Mouse (Mus musculus): ENCODE data around the gene Pex26.

Gene Pex26

DNA sequence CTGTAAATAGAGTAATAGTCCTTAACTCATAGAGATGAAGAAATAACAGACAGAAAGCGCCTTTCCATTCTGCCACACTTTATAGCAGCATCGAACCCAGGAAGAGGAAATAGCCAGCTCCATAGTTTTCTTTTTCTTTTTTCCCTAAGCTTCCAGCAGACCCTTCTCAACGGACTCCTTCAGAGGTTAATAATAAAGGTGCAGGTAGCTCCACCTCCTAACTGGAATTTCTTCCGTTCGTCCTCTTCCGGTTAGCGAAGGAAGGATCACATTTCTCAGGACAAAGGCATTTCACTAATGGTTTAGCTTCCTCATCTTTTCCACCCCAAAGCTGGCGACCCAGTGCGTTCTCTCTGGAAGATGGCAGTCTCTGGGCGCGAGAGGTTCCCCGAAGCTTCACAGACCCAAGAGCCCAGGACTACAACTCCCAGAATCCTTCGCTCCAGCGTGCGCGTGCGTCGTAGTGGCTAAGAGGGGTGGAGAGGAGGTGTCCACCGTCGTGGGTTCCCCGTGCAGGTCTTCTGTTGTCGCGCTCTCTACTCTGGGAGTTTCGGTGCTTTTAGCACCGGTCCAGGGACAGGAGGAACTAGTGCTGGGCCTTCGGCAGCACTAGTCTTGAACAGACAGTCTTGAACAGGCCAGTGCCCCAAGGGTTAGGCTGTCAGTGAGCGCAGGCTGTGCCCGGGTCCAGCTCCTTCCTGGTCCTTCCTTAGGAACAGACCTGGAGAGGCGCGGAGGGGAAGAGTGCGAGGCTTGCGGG lies at the start of gene Pex26:
TSS of gene Pex26 (plus strand) at position 254 of the 760 bp plus-strand sequence.
- peak; percentile 92 to 93 for DNase-seq

DNA sequence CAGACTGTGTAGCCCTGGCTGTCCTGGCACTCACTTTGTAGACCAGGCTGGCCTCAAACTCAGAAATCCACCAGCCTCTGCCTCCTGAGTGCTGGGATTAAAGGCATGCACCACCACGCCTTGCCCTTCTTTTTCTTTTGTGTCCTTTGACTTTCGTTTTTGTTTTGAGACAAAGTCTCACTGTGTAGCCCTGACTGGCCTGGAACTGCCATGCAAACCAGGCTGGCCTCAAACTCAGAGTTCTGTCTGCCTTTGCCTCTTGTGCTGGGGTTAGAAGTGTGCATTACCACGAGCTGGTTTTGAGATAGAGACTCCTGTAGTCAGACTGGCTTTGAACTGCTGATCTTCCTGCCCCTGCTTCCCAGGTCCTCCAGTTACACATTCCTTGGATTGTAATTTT lies 49.2 kb upstream of the Pex26 start:
- no peak for DNase-seq

DNA sequence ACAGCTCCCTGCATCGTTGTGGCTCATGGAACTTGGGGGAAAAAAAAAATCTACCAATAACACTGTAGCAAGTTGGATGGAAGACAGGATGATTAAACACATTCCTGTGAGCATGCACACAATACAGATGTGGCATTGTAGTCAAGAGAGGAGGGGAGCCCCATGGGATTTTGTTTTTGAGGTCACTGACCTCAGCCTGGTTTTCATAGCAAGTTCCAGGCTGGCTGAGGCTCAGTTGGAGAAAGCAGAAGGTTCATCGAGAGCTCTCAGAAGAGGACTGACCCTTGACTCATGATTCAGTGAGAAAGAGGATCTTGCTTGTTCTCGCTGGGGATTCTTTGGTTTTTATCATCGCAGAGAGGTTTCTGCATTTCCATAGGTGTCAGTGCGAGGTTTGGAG lies 48.6 kb upstream of the Pex26 start:
- no peak for DNase-seq

DNA sequence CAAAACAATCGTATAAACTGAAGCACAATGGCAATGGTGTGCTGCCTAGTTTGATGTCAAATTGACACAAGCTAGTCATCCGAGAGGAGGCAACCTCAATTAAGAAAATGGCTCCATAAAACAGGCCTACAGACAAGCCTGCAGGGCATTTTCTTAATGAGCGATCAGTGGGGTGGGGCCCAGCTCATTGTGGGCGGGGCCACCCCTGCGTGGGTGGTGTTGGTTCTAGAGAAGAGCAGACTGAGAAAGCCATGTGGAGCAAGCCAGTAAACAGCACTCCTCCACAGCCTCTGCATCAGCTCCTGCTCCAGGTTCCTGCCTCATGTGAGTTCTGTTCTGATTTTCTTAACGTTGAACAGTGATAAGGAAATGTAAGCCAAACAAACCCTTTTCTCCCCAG lies 46.2 kb upstream of the Pex26 start:
- DNase-seq = no peak

DNA sequence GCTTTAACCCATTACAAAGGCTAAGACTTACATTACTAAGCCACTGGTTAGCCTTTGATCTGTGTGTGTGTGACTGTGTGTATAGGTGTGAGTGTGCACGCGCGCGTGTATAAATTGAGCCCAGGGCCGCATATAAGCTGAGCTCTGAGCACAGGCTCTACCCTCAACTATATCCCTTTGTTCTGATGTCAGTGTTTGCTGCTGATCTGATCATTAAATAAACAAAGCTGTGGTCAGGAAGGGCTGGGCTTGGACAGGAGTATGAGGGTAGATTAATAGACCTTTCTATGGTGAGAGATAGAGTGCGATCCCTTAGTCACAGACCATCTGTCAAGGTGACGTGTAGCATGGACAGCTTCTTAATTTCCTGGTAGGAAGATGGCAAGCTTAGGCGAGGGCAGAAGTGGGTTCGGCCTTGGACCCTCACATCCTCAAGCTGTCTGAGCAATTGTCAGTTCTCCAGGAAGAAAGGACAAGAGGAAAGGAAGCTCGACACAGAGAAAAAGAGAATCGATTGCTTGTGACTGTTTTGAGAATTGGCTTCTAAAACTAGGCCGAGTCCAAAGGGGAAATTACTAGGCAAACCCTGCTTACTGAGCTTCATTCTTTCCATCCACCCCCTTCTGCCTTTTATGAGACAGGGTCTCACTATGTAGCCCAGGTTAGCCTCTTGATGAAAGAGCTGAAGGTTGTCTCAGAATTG lies 45.0 kb upstream of the Pex26 start:
- no peak for DNase-seq

DNA sequence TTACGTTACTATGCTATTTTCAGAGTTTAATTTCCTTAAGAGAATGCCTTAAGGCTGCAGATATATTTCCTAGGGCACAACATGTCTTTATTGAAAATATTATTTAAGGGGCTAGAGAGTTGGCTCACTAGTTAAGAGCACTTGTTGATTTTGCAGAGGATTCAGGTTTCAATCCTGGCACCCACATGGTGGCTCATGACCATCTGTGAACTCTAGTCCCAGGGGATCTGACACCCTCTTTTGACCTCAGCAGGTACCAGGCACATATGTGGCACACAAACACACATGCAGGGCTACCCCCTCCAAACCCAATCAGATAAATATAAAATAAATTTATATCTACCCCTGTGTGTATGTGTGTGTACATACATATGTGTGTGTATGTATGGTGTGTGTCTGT lies 44.2 kb upstream of the Pex26 start:
- no peak for DNase-seq

DNA sequence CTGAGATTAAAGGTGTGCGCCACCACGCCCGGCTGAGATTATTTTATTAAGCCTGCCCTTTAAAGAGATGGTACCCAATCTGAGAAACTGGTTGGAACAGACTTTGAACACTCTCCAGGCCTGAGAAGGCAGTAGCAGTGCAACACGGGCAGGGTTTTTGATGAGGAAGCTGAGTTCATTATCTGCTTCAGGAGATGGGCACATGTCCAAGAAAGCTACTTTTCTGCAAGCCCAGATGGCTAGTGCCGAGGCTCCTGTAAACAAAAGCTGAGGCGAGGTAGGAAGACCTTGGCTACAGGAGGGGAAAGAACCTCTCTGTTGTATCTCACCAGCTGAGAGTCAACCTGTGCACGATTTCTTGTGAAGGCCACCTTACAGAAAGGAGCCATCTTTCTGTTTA lies 41.2 kb upstream of the Pex26 start:
- DNase-seq = no peak

DNA sequence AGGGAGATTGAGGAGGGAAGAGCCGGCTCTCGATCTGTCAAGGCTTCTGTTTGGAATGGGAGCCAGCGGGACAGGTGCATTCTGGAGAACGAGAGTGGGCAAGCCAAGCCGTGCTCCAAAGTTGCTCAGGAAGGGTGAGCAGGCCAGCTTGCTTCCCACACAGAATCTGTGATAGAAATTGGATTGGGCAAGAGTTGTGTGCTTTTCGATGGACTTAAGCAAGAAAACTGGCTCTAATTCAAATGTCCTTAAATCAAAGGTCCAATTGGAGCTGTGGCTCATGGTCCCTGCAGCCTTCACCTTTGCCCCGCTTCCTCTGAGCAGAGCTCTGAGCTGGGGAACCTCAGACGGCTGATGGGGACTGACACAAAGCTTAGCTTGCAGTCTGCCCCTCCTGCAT lies 40.0 kb upstream of the Pex26 start:
- DNase-seq = peak; percentile 75 to 91

DNA sequence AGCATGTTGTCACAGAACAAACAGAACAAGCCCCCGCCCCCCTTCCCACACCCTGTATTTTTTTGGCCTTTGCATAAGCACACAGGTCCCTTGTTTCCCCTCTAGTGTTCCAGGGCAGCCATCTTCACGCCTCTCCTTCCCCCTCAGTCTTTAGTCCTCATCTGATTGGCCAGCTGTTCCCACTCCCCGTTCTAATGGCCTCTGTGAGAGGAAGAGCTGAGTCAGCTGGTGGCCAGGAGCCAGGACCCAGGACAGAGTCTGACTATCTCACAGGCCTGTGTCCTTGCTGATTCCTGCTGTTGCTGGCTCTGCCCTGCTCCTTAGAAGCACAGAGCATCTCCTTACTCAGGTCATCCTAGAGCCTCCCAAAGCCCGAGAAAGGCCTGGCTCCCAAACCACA lies 39.4 kb upstream of the Pex26 start:
- DNase-seq = peak; percentile 86 to 94

DNA sequence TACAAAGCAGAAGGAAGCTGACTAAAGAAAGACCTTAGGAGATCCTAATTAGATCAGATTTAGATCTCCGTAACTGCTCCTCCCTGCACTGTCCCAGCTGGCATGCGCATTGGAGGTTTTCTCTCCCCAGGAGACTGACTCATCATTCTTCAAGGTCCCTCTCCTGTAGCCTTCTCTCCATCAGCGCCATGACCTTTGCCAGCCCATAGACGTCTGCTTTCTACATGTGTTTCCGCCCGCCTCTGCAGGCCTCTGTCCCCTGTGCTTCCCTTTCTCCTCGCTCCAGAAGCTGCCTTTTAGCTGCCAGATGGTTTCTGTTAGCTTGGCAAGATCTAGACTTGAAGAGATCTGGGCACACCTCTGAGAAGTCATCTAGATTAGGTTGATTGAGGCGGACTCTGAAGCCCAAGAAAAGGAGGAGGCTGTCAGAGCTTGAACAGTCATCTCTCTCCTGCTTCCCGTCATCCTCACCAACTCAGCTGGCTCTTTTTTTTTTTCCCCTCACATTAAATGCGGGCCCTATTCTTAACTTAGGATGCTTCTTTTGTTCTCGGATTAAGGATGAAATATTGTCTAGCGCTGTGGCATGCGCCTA lies 38.4 kb upstream of the Pex26 start:
- no peak for DNase-seq

DNA sequence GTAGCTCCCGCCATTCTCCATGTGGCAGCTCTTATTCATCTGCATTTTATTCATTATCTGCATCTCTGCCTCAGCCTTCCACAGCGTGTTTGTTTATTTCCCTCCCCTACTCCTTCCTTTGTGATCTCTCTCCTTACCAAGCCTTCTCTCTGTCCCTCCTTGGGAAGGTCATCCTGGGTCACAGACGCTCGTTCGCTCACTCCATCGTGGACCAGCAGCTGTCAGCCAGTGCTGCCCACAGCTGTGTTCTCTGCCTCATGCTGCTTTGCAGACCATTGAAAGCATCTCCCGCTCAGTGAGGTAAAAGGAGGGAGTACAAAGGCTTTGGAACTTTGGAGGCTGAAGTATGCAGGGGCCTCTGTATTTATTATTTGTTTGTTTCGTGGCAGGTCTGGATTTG lies 37.6 kb upstream of the Pex26 start:
- DNase-seq = no peak

DNA sequence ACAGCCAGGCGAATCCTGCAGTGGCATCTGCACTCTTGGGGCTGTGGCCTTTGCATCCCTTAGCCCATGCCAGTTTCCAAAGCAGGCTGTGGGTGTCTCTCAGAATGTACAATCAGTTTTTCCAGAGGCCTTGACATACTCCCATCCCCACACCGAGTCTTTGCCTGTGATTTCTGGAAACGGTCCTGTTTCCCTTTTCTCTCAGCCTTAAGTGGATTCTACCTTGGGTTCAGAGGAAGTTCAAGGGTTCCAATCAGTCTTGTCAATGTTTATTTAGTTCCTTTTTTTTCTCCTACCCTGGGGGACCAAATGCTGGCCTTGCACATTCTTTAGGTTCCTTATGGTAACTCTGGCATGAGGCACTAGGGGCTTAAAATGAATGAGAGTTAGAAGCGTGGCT lies 36.7 kb upstream of the Pex26 start:
- no peak for DNase-seq

DNA sequence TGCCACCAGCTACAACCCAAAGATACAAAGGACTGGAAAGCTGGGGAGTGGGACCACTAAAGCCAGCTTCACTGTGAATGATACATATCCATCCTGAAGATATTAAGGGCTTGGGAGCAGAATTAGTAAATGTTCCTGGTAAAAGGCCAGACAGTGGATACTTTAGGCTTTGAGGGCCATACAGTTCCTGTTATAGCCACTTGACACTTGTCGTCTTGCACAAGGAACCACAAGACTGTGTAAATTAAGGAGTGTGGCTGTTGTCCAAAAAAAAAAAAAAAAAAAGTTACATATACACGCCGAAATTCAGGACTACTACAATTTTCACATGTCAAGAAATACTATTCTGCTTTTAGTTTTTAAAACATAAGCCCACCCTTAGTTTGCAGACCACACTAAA lies 35.1 kb upstream of the Pex26 start:
- no peak for DNase-seq

DNA sequence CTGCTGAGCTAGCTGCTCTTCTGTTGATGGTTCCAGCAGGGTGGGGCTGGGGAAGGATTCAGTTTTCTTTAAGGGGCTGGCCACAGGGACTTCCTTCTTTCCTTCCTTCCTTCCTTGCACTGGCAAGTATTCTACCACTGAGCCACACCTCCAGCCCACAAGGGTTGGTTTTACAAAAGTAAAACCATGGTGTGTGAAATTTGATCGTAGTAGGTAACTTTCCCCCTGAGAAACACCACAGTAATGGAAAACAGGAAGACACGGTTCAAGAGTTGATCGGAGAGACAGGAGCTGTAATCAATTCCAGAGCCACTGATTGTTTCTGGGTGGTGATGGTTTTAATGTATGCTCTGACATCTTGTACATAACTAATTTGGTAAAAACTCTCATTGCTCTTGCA lies 34.0 kb upstream of the Pex26 start:
- no peak for DNase-seq

DNA sequence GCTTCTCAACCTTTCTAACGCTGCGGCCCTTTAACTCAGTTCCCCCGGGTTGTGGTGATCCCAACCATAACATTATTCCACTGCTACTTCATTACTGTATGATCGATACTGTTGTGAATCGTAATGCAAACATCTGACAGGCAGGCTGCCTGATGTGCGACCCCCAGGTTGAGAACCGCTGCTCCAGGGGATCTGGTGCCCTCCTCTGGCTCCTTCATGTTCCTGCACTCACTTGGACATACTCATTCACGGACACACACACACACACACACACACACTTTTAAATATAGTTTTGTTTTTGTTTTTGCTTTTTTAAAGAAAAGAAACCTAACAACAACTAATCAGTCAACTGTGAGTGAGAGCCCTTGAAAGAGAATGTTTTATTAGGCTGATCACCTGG lies 33.3 kb upstream of the Pex26 start:
- DNase-seq = no peak

DNA sequence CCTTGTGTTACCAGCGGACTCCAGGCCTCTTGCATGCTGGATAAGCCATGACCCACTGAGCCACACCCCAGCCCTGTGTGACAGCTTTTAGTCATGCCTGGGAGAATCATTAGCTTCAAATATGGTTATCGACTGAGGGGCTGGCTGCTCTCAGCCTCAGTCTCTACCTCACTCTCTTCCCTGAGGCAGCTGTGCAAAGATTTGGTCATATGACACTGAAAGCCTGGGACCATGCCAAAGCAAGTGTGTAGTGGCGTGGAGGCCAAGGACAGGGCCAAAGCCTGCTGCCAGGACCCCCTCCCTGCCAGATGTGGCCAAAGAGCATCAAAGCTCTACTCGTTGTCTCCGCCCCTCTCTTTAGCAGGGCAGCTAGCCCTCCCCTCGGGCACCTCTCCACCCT lies 31.7 kb upstream of the Pex26 start:
- DNase-seq = peak; percentile 57 to 78

DNA sequence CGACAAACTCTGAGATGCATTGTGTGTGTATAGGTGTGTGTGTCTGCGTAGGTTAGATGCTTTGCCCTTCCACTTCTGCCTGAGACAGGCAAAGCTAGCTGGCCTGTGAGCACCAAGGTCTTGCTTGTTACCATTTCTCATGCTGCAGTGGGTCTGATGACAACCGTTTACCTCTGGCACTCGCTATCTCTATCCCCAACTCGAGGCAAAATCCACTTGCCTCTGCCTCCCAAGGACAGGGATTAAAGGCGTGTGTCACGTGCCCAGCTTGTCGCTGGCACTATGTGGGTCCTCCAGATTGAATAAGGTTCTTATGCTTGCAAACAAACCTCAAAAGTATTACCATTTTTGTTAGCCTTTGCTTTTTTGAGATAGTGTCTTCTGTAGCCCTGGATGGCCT lies 30.3 kb upstream of the Pex26 start:
- DNase-seq = no peak

DNA sequence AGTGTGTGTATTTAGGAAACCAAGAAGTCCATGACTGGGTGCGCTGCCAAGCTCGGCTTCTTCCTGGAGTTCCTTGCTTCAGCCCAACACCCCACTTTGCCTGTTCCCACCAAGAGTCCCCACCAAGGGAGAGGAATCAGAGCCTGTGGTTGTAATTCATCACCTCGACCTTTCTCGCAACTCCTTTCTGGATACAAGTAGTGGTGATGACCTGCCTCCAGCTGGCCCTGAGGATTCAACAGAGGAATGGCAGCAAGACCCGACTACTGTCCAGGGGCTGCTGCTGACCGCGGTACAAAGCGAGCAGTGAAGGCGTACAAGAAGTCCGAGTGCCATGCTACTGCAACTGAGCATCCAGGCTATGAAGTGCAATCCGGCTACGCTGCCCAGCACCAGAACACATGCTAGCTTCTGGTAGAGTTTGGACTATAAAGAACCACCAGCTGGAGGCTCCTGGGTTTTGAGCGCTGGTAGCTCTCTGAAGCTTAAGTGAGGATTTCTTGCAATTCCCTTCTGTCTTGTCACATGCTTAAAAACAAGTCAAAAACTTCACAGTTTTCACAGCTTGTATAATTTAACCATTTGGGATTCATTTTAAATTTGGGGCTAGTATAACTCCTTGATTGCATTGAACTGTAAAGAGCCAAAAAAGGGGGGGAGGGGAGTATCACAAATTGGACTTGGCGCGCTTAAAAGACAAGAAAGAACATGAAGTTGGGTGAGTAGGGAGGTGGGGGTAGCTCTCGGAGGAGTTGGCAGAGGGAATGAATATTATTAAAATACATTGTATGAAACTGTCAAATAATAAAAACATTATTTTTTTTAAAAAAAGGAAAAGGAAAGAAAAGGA lies 28.8 kb upstream of the Pex26 start:
- no peak for DNase-seq

DNA sequence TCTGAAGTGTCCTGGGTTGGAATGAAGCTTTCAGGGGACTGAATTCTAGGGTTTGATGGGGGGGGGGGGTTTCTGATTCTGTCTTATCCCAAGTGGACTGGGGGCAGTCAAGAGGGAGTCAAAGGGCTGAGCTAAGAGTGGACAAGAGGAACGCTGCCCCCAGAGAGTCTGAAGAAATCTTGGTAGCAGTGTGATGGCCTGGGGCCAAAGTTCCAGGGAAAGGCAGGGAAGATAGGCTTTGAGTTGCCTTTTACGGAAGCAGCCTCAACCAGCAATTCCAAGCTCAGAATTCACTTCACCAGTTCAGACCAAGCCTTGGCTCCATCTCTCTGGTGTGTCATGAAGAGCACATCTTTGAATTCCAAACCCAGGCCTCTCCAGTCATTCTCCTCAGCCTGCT lies 27.4 kb upstream of the Pex26 start:
- DNase-seq = no peak

DNA sequence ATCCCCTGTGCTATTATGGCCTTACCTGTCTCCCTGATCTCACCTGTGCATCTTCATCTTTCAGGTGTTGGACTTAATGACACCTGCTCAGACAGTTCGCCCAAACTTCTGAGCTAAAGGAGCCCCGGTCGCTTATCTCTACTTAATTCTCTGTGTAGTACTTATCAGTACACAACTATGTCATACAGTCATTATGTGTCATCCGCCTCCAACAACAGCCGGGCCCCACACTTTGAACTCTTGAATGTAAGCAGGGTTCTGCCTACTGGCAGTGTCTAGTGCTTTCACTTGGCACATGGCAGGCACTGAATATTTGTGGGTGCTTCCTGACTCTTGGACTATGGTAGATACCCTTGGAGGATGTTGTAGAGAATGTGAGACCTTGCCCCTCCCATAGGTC lies 23.9 kb upstream of the Pex26 start:
- DNase-seq = no peak

DNA sequence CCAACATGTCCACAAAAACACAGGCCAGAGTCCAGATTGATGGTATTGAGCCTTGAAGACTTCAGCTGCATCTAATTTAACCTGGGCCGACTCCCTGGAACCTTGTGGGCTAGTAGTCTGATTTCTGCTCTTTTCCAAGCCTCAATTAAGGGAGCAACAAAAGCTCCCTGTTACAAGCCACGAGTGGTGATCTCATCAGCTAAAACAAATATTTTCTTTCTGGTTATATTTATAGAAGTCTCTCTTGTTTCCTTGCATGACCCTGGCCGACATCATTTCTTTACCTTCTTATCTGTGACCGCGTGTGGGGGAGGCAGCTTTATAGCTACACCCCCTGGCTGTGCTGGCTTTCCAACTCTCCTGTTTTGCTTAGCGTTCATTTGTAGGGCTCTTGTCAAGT lies 23.3 kb upstream of the Pex26 start:
- no peak for DNase-seq

DNA sequence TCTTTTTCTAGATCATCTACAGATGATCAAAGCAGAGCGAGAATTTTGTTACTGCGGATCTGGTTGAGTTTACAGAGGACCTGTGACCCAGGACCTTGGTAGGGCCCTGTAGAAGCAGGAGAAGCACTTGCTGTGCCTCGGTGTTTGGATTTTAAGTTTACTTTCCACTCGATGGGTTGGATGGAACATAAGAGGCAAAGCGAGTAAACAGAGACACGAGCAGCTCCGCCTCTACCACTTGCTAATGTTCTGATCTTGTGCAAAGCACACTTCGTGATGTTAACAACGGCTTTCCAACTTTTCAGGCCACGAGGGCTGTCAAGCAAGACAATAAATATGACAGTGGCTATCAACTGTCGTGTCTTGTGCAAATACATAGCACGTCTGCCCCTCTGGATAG lies 20.9 kb upstream of the Pex26 start:
- no peak for DNase-seq

DNA sequence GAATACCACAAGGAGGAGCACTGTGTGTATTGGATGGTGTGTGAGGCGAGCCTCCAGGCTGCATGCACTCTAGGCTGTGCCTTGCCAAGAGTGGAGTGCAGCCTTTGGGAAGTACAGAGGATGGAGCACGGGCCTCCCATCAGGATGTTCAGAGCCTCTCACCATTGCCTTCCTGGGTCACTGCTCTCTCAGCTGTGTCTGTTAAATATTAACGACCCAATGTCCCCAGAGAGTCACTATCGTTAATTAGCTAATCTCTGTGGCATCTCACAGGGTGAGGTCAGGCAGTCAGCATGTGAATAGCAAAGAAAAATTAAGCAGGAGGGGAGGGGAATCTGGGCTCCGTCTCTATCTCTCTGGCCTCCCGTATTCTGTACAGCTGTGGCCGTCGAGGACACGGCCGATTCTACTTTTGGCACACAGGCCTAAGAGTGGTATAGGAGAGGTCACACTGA lies 17.3 kb upstream of the Pex26 start:
- peak; percentile 61 to 83 for DNase-seq

Data from kidney, postnatal 25 days (tissue).